ENCODE assay signal across 20 mouse cellular contexts in the genomic region with DNA sequence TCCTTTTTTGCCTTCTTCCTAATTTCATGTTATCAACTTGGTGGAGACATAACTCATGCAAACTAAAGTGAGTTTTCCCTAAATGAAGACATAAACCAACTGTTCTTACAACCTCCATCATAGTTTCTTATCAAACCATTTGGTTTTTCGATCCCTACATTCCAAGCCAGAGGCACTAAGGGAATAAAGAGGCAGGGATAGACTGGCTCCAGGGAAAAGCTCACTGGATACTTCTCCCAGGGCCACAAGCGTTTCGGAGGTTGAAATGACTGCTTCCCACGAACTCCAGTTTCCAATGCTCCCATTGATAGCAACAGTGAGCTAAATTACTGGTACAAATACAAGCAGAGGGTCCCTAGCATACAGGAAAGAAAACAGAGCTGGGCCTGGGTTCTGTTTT.
"Had no signal": no experiment of that assay in that cellular context is flagged by ENCODE, and none has a peak within 500 bp of the region (broad histone marks: within the 10 kb centered on the region; RNA-seq: fewer than 3 reads in every experiment).

No protein-coding gene starts in this region.

- H3K36me3 ChIP-seq: liver, embryonic 13.5 days; liver, embryonic 15.5 days; lung, embryonic 15.5 days; neural tube, embryonic 13.5 days; neural tube, embryonic 15.5 days had no signal

- H3K27me3 ChIP-seq: megakaryocyte, embryonic 14.5 days had no signal

- H3K4me1 ChIP-seq: lung, embryonic 15.5 days; neural tube, embryonic 13.5 days had no signal

- H3K27ac ChIP-seq: liver, embryonic 13.5 days; liver, embryonic 15.5 days; lung, embryonic 15.5 days; macrophage; neural tube, embryonic 13.5 days; neural tube, embryonic 15.5 days had no signal

- H3K9me3 ChIP-seq: liver, embryonic 13.5 days; liver, embryonic 15.5 days; lung, embryonic 15.5 days; megakaryocyte, embryonic 14.5 days; neural tube, embryonic 13.5 days; neural tube, embryonic 15.5 days had no signal

- H3K9ac ChIP-seq: liver, embryonic 13.5 days; liver, embryonic 15.5 days; liver, postnatal 0 days; lung, embryonic 15.5 days; neural tube, embryonic 13.5 days; neural tube, embryonic 15.5 days had no signal

- DNase-seq: liver, embryonic 13.5 days; liver, postnatal 0 days; lung, adult 2 months; lung, postnatal 14 days; lung, postnatal 36 days; right cerebral cortex, adult 18-20 months; right cerebral cortex, postnatal 25 days; right cerebral cortex, postnatal 4 days; spleen, adult 18-20 months; thymus, adult 18-20 months; thymus, postnatal 14 days; thymus, postnatal 36 days had no signal

- ATAC-seq: liver, postnatal 0 days; lung, postnatal 0 days had no signal

- H3K4me3 ChIP-seq: liver, embryonic 13.5 days; liver, embryonic 15.5 days; lung, embryonic 15.5 days; myocyte had no signal
